Mouse (Mus musculus) heart, embryonic 10.5 days (tissue): ENCODE results near the gene Fhdc1. TPM values are rescaled to one million over a fixed set of nuclear protein-coding genes. Genes with fewer than 3 reads are reported as not detected.

Experiments used
- DNase-seq: peaks from one replicate; pipeline ENCODE4 v3.0.0-alpha.2; 2017; ENCODE audit warnings: low spot score
- H3K27ac ChIP-seq: fragments of 300-500 bp; sonication (generic); 2 replicates; pipeline ENCODE4 v1.5.1; 2016; ENCODE audit warnings: mild to moderate bottlenecking
- H3K27me3 ChIP-seq: fragments of 300-500 bp; sonication (generic); 2 replicates; pipeline ENCODE4 v1.6.1; 2016; ENCODE audit warnings: mild to moderate bottlenecking; ENCODE audit not compliant: poor library complexity, insufficient read depth, severe bottlenecking
- H3K36me3 ChIP-seq: fragments of 300-500 bp; sonication (generic); 2 replicates; pipeline ENCODE4 v1.6.1; 2016; ENCODE audit warnings: mild to moderate bottlenecking, moderate library complexity
- H3K4me1 ChIP-seq: fragments of 300-500 bp; sonication (generic); 2 replicates; pipeline ENCODE4 v1.6.1; 2016; ENCODE audit warnings: mild to moderate bottlenecking
- H3K4me3 ChIP-seq: fragments of 300-500 bp; sonication (generic); 2 replicates; pipeline ENCODE4 v1.5.1; 2016; ENCODE audit warnings: mild to moderate bottlenecking, moderate library complexity
- H3K9me3 ChIP-seq: fragments of 300-500 bp; sonication (generic); 2 replicates; pipeline ENCODE4 v1.6.1; 2016; ENCODE audit warnings: mild to moderate bottlenecking, moderate library complexity
- WGBS: fragments of 180-500 bp; shearing (Covaris S2); methylation state at CpG from one replicate; pipeline ENCODE4 v1.1.7; 2016; 5-methylcytosine and 5-hydroxymethylcytosine counted together
- polyA plus RNA-seq: library from polyadenylated mRNA; unstranded; fragments of >200 nt; fragmentation: Nextera tagmentation; extraction: Ambion mirVana; gene quantifications from 2 replicates; pipeline ENCODE4 v1.2.1, GENCODE M21; 2016

Gene Fhdc1
- polyA plus RNA-seq, 1 experiment from 2014 or later: 1.2 TPM

DNA sequence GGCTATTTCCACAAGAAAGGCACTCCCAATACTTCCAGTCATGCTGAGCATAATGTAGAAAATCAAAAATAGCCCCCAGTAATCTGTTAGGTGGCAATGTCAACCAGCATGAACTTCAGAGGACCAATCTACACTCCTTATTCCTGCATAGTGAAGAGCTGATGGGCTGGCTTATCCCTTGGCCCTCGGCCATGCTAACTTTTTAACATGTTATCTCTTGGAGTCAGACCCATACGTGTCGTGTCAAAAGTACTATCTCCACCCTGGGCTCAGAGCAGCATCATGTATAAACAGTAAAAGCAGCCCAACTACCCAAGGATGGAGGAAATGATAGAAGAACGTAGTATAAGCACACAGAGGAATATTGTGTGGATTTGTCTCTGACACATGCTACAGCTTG, 9.1 kb downstream of the Fhdc1 start:
- Histone ChIP-seq H3K27me3 (peaks cover 83% of the 10 kb centered on the region), H3K27ac (no peak overlapping the region), H3K4me3 (no peak overlapping the region), H3K4me1 (peaks cover 20% of the 10 kb centered on the region), H3K9me3 (no peaks in the 10 kb centered on the region), H3K36me3 (no peaks in the 10 kb centered on the region)
- 63% methylated on average over 4 of the region's 4 CpGs for WGBS
- DNase-seq: no peak

DNA sequence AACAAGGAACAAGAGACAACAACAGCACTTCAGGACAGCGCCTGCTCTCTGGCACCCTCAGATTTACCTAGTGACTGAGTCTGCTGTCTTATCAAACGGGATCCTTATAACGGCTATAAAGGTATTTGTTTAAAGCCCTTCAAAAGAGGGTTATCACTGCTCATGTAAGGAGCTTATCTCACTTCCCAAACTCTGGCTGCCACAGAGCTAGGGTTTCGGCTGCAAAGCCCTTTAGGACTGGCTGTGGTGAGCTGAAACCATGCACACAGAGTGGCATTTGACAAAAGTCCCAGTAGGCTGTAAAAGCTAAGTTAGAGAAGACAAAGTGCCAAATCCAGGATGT, 12.1 kb downstream of the Fhdc1 start:
- H3K27me3 ChIP-seq: peaks cover 69% of the 10 kb centered on the region
- 11% methylated on average over 4 of the region's 4 CpGs for WGBS
- no peak overlapping the region for H3K27ac ChIP-seq
- H3K9me3 ChIP-seq: no peaks in the 10 kb centered on the region
- H3K36me3 ChIP-seq: no peaks in the 10 kb centered on the region
- no peak overlapping the region for H3K4me3 ChIP-seq
- peaks cover 25% of the 10 kb centered on the region for H3K4me1 ChIP-seq
- no peak for DNase-seq

DNA sequence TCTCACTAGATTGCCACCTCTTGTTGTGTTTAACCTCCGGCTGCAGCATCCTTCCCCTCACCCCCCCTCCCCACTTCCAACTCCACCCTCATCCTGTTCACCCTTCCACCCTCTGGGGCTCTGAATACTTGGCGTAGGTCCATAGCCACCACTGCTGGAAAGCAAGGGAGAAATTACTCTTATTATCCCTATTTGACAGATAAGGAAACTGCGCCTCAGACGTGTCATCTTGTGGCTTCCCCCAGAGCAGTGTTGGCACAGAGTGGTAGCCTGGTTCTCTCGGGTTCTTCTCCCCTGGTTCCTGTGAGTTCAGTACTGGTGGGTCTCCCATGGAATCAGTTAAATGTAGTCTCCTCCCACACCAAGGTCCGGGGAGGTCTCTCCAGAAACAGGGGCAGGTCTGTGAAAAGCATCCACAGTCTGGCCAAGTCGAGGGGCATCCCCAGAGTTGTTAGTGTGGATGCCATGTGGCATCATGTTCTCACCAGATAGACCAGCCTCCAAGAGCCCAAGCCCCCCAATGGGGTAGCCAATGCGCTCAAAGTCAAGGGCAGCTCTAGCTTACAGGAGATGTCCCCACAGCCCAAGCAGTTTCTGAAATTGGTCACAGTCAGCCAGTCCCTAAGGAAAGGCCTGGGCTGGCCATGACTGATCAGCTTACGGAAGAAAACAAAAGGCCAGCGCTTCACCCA, 12.7 kb downstream of the Fhdc1 start:
- Histone ChIP-seq H3K4me3 (no peak overlapping the region), H3K4me1 (peaks cover 22% of the 10 kb centered on the region), H3K9me3 (no peaks in the 10 kb centered on the region), H3K27me3 (peaks cover 64% of the 10 kb centered on the region), H3K27ac (no peak overlapping the region), H3K36me3 (no peaks in the 10 kb centered on the region)
- no peak for DNase-seq
- WGBS: 56% methylated on average over 10 of the region's 10 CpGs

- no peak for DNase-seq
- WGBS: 48% methylated on average over 6 of the region's 6 CpGs
- Histone ChIP-seq H3K27ac (no peak overlapping the region), H3K4me1 (peaks cover 33% of the 10 kb centered on the region), H3K9me3 (no peaks in the 10 kb centered on the region), H3K4me3 (no peak overlapping the region), H3K36me3 (no peaks in the 10 kb centered on the region), H3K27me3 (peaks cover 54% of the 10 kb centered on the region)
These were observed 14.3 kb downstream of the Fhdc1 start for GRCm38 (mm10) chr3:84465822-84466500.

DNA sequence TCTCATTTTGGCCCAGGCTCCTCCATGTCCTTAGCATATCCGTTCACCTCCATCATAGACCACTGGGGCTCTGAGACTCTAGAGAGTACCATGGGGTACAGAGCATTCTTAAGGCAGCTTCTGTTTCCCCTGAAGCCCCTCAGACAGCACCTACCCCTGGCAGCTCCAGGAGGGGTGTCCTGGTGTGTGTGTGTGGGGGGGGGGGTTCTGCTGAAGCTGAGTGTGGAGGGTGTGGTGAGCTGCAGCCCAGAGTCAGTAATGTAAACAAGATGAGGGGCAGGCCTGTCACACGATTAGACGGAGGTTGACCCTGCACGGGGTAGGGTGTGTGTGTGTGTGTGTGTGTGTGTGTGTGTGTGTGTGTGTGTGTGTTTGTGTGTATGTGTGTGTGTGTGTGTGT, 18.5 kb downstream of the Fhdc1 start:
- WGBS: 22% methylated on average over 4 of the region's 4 CpGs
- DNase-seq: no peak
- H3K27ac ChIP-seq: peak overlapping the region; percentile 83
- H3K9me3 ChIP-seq: no peaks in the 10 kb centered on the region
- peaks cover 41% of the 10 kb centered on the region for H3K27me3 ChIP-seq
- H3K36me3 ChIP-seq: no peaks in the 10 kb centered on the region
- H3K4me3 ChIP-seq: no peak overlapping the region
- H3K4me1 ChIP-seq: peaks cover 40% of the 10 kb centered on the region

DNA sequence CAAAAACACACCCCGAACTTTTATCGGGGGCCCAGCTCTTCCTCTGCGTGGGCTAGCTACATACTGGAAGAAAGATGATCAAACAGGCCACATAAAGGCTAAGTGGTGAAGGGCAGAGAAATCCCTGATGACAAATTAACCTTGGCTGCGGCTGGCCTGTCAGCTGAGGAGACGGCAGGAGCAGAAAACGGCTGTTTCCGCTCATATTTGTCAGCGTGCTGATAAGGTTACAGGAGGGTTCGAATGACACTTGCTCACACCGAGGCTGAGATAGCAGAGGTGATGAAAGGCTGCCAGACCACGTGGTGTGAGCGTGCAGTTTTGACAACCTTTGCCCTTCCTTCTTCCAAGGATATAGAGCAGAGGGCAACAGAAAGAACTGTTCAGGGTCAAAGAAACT, 19.3 kb downstream of the Fhdc1 start:
- peaks cover 41% of the 10 kb centered on the region for H3K4me1 ChIP-seq
- DNase-seq: peak; percentile 94
- 1% methylated on average over 12 of the region's 12 CpGs for WGBS
- peak overlapping the region; percentile 83 for H3K27ac ChIP-seq
- H3K27me3 ChIP-seq: peaks cover 48% of the 10 kb centered on the region
- H3K9me3 ChIP-seq: no peaks in the 10 kb centered on the region
- H3K4me3 ChIP-seq: peak overlapping the region; percentile 16; the same call in 1 of the 2 replicates
- H3K36me3 ChIP-seq: no peaks in the 10 kb centered on the region

GRCm38 (mm10) chr3:84460499-84460898, 19.7 kb downstream of the Fhdc1 start:
- Histone ChIP-seq H3K36me3 (no peaks in the 10 kb centered on the region), H3K9me3 (no peaks in the 10 kb centered on the region), H3K4me3 (peak overlapping the region; percentile 16; the same call in 1 of the 2 replicates), H3K4me1 (peaks cover 40% of the 10 kb centered on the region), H3K27me3 (peaks cover 50% of the 10 kb centered on the region), H3K27ac (peak overlapping the region; percentile 83)
- WGBS: 9% methylated on average over 3 of the region's 3 CpGs
- DNase-seq: no peak

DNA sequence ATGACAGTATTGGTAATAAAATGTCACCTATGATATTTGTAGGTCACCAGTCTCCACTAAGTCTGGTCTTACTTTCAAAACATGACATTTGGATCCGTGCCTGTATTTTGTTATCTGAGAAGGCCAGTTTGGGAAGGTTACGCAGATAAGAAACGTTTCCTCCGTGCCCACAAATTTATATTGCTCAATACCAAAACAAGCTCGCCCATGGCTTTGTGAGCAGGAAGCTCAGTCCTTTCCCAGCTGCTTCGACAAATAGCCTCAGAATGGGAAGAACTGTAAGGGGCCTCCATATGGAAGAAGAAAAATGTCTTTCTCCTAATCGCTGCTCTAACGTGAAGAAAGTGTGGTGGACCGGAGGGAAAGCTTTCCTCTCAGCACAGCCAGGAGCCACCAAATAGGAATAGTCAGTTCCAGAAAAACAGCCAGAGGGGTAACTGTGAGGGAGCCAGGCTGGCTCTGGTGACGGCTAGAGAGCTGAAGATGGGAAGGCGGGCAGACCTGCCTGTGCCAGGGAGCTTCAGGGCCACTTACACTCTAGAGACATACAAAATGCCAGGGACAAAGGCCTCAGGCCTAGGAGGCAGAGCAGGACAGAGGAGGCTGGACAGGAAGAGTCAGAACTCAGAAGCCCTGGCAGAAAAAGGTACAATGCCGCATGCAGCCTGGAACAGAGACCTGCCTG, 24.4 kb downstream of the Fhdc1 start:
- H3K27ac ChIP-seq: peak overlapping the region; percentile 53; the same call in 1 of the 2 replicates
- H3K4me3 ChIP-seq: no peak overlapping the region
- peaks cover 62% of the 10 kb centered on the region for H3K27me3 ChIP-seq
- DNase-seq: no peak
- H3K9me3 ChIP-seq: no peaks in the 10 kb centered on the region
- peaks cover 23% of the 10 kb centered on the region for H3K4me1 ChIP-seq
- WGBS: 67% methylated on average over 12 of the region's 12 CpGs
- H3K36me3 ChIP-seq: no peaks in the 10 kb centered on the region

DNA sequence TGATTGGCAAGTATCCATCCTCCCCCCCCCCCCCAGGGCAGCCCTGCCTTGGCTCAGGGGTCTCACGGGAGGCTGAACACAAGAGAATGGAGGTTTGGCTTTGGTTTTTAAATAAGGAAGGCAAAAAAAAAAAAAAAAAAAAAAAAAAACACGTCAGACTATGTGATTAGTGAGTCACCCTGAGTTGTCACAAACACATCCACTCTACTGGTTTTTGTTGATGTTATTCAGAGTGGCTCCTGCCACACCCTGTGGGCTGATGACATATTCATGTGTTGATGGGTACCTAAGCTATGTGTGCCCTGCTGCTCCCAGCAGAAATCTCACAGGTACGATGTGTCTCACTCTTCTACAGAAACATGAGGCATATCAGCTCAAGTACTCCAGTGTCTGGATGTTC, 29.6 kb downstream of the Fhdc1 start:
- 61% methylated on average over 3 of the region's 3 CpGs for WGBS
- peaks cover 9% of the 10 kb centered on the region for H3K4me1 ChIP-seq
- peaks cover 78% of the 10 kb centered on the region for H3K27me3 ChIP-seq
- DNase-seq: no peak
- H3K27ac ChIP-seq: no peak overlapping the region
- H3K9me3 ChIP-seq: no peaks in the 10 kb centered on the region
- no peak overlapping the region for H3K4me3 ChIP-seq
- H3K36me3 ChIP-seq: no peaks in the 10 kb centered on the region

DNA sequence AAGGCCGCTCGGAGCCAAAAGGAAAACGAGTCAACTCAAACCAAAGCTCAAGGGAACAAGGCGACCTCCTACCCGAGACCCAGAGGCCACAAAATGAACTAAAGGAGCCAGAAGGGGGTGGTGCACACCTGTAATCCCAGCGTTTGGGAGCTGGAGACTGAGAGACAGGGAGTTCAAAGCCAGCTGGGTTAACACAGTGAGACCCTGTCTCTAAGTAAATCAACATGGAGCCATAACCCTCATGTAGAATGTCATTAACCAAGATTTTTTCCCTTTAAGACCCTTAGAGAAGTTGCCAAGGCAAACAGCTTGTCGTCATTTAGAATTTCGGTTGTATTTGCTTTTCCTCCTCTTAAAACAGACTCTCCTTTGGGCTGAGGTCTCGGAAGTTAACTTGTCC, 31.2 kb downstream of the Fhdc1 start:
- 79% methylated on average over 9 of the region's 9 CpGs for WGBS
- Histone ChIP-seq H3K27ac (no peak overlapping the region), H3K4me1 (peaks cover 23% of the 10 kb centered on the region), H3K4me3 (no peak overlapping the region), H3K36me3 (no peaks in the 10 kb centered on the region), H3K9me3 (no peaks in the 10 kb centered on the region), H3K27me3 (peaks cover 81% of the 10 kb centered on the region)
- no peak for DNase-seq

DNA sequence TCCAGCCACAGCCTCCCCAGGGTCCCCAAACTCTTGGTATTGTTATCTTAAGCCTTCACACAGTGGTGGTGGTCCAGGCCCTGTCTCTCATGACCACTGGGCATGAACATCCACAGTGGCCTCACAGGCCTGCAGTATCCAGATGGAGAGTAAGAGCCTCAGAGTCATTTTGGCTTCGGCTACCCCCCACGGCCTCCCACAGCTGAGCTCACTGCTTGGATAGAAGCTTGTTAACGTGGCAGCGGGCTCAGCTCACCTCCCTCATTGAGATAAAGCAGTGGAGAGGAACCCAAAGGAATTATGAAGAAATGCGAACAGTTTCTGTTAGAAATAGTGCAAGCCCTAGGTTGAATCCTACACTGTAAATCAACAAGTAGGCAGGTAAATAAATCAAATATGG, 32.4 kb downstream of the Fhdc1 start:
- H3K4me3 ChIP-seq: no peak overlapping the region
- WGBS: 69% methylated on average over 5 of the region's 5 CpGs

DNA sequence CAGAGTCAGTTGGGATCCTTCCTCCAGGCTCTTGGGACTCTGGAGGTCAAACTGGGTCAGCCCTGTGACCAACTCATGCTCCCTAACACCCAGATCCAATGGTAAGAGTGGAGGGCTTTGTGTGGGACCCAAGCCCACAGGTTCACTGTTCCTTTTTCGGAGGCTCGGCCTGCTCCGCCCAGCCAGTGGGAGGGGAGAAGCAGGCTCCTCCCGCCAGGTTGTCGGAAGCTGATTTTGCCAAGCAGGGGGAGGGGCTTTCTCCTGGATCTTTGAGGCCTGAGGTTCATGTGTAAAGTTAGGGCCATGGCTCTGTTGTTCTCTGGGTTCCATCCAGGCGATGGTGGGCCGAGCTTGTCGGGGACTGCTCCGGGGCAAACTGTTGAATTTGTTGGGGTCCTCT, 34.4 kb downstream of the Fhdc1 start:
- Histone ChIP-seq H3K4me1 (peaks cover 39% of the 10 kb centered on the region), H3K27me3 (peaks cover 84% of the 10 kb centered on the region), H3K27ac (peak overlapping the region; percentile 53; the same call in 1 of the 2 replicates), H3K4me3 (peak overlapping the region; percentile 27; the same call in 1 of the 2 replicates), H3K36me3 (no peaks in the 10 kb centered on the region), H3K9me3 (no peaks in the 10 kb centered on the region)
- DNase-seq: no peak
- WGBS: 26% methylated on average over 9 of the region's 9 CpGs

More for the DNA sequence above, 32.4 kb downstream of the Fhdc1 start:
- no peak for DNase-seq
- H3K36me3 ChIP-seq: no peaks in the 10 kb centered on the region
- H3K27ac ChIP-seq: no peak overlapping the region
- peaks cover 83% of the 10 kb centered on the region for H3K27me3 ChIP-seq
- H3K9me3 ChIP-seq: no peaks in the 10 kb centered on the region
- peaks cover 33% of the 10 kb centered on the region for H3K4me1 ChIP-seq

DNA sequence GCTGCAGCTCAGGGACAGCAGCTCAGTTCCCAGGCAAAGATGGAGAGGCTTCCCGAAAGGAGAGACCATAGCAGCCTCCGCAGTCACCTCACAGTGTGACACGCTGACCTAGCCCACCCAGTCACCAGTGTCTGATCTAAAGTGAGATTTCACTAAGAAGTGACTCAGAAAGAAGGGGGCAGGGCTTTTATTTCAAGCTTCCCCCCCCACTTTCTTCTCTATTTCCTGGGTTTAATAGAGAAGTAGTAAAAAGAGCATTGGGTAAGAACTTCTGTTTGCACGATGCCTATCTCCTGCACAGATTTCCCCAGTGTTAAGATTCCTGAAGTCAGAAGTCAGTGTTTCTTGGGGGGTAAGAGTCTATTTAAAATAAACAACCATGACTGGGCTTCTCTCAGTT, 37.3 kb downstream of the Fhdc1 start:
- DNase-seq: no peak
- Histone ChIP-seq H3K27me3 (peaks cover 79% of the 10 kb centered on the region), H3K9me3 (no peaks in the 10 kb centered on the region), H3K4me1 (peaks cover 54% of the 10 kb centered on the region), H3K4me3 (no peak overlapping the region; the same call in 1 of the 2 replicates), H3K27ac (no peak overlapping the region), H3K36me3 (no peaks in the 10 kb centered on the region)
- 60% methylated on average over 4 of the region's 4 CpGs for WGBS
